Mouse (Mus musculus) layer of hippocampus, adult 18-20 months (tissue): ENCODE data around the gene Safb2. TPM values are rescaled to one million over a fixed set of nuclear protein-coding genes. Genes with fewer than 3 reads are reported as not detected.
A peak's percentile ranks its signal among the peaks of the same experiment; 100 is the strongest.

Source experiments
- DNase-seq, 2 experiments: peaks; one replicate each; pipeline ENCODE4 v3.0.0; 2022; ENCODE audit warnings: low spot score in 2 of 2
- total RNA-seq, 2 experiments: library from RNA; stranded (reverse); gene quantifications; 2 replicates each; pipeline ENCODE4 v1.2.3; 2021

Gene Safb2
- total RNA-seq, 2 experiments from 2014 or later: 116 to 133 TPM

- no peak for DNase-seq
Measured at GRCm38 (mm10) chr17:56611323-56611722, 26.9 kb upstream of the Safb2 start.

- DNase-seq: peak; percentile 96 to 99
Measured at GRCm38 (mm10) chr17:56609452-56610171, 25.2 kb upstream of the Safb2 start, which contains the start of gene 2410015M20Rik. TSS of gene 2410015M20Rik (minus strand) at chr17:56609771.

GRCm38 (mm10) chr17:56608699-56609098 is 24.3 kb upstream of the Safb2 start:
- no peak for DNase-seq

- no peak for DNase-seq
Measured at GRCm38 (mm10) chr17:56607521-56608062, 23.2 kb upstream of the Safb2 start.

GRCm38 (mm10) chr17:56605431-56605830 is 21.0 kb upstream of the Safb2 start:
- DNase-seq: no peak

- no peak for DNase-seq
Measured at GRCm38 (mm10) chr17:56604422-56604821, 20.0 kb upstream of the Safb2 start.

- DNase-seq: no peak
Measured at GRCm38 (mm10) chr17:56604070-56604380, 19.6 kb upstream of the Safb2 start.

- no peak for DNase-seq
Measured at GRCm38 (mm10) chr17:56603186-56604069, 19.0 kb upstream of the Safb2 start.

GRCm38 (mm10) chr17:56593527-56594271 is 9.3 kb upstream of the Safb2 start:
- DNase-seq: no peak

GRCm38 (mm10) chr17:56592553-56592952 is 8.2 kb upstream of the Safb2 start:
- DNase-seq: no peak

GRCm38 (mm10) chr17:56588921-56589320 is 4.5 kb upstream of the Safb2 start:
- DNase-seq: no peak

GRCm38 (mm10) chr17:56587773-56588172 is 3.4 kb upstream of the Safb2 start:
- DNase-seq: no peak

GRCm38 (mm10) chr17:56585171-56585821 is 911 bp upstream of the Safb2 start:
- no peak for DNase-seq

- no peak for DNase-seq
Measured at GRCm38 (mm10) chr17:56583611-56584256, 651 bp downstream of the Safb2 start.

GRCm38 (mm10) chr17:56583071-56583470 is 1.3 kb downstream of the Safb2 start:
- DNase-seq: no peak

- DNase-seq: no peak
Measured at GRCm38 (mm10) chr17:56572939-56573338, 11.4 kb downstream of the Safb2 start.

- DNase-seq: no peak
Measured at GRCm38 (mm10) chr17:56572154-56572553, 12.2 kb downstream of the Safb2 start.

GRCm38 (mm10) chr17:56570287-56570686 is 14.1 kb downstream of the Safb2 start:
- no peak for DNase-seq

GRCm38 (mm10) chr17:56567370-56567769 is 17.0 kb downstream of the Safb2 start:
- DNase-seq: no peak

- no peak for DNase-seq
Measured at GRCm38 (mm10) chr17:56566918-56567317, 17.5 kb downstream of the Safb2 start.
